Mouse (Mus musculus): ENCODE measurements around the gene Stra6.
A peak's percentile ranks its signal among the peaks of the same experiment; 100 is the strongest.

Gene Stra6

GRCm38 (mm10) chr9:58133893-58134884 is 70.6 kb downstream of the Stra6 start:
- no peak for DNase-seq (ENCODE audit: low read depth)

- no peak for DNase-seq (ENCODE audit: low read depth)
These were observed 71.3 kb downstream of the Stra6 start for GRCm38 (mm10) chr9:58134906-58135305.

GRCm38 (mm10) chr9:58135921-58136321 is 72.3 kb downstream of the Stra6 start:
- no peak for DNase-seq (ENCODE audit: low read depth)

- DNase-seq (ENCODE audit: low read depth) = no peak
These were observed 76.4 kb downstream of the Stra6 start for GRCm38 (mm10) chr9:58139947-58140346.

GRCm38 (mm10) chr9:58143419-58143818 is 79.8 kb downstream of the Stra6 start:
- no peak for DNase-seq (ENCODE audit: low read depth)

- no peak for DNase-seq (ENCODE audit: low read depth)
These were observed 81.1 kb downstream of the Stra6 start for GRCm38 (mm10) chr9:58144664-58145063.

GRCm38 (mm10) chr9:58145417-58145816 is 81.8 kb downstream of the Stra6 start:
- DNase-seq (ENCODE audit: low read depth) = no peak

- DNase-seq (ENCODE audit: low read depth) = no peak
These were observed 85.2 kb downstream of the Stra6 start for GRCm38 (mm10) chr9:58148806-58149205.

- no peak for DNase-seq (ENCODE audit: low read depth)
These were observed 87.3 kb downstream of the Stra6 start for GRCm38 (mm10) chr9:58150733-58151361.

- DNase-seq (ENCODE audit: low read depth) = no peak
These were observed 89.5 kb downstream of the Stra6 start for GRCm38 (mm10) chr9:58153095-58153494.

GRCm38 (mm10) chr9:58155366-58155765 is 91.8 kb downstream of the Stra6 start:
- no peak for DNase-seq (ENCODE audit: low read depth)

GRCm38 (mm10) chr9:58156819-58157560 is 93.4 kb downstream of the Stra6 start:
- no peak for DNase-seq (ENCODE audit: low read depth)

- no peak for DNase-seq (ENCODE audit: low read depth)
These were observed 94.2 kb downstream of the Stra6 start for GRCm38 (mm10) chr9:58157838-58158237.

- DNase-seq (ENCODE audit: low read depth) = peak; percentile 49
These were observed 95.1 kb downstream of the Stra6 start for GRCm38 (mm10) chr9:58158541-58159311.

GRCm38 (mm10) chr9:58159855-58160254 is 96.3 kb downstream of the Stra6 start:
- DNase-seq (ENCODE audit: low read depth) = no peak

- DNase-seq (ENCODE audit: low read depth) = no peak
These were observed 96.7 kb downstream of the Stra6 start for GRCm38 (mm10) chr9:58160315-58160714.

GRCm38 (mm10) chr9:58162173-58162572 is 98.6 kb downstream of the Stra6 start:
- no peak for DNase-seq (ENCODE audit: low read depth)

GRCm38 (mm10) chr9:58163146-58163545 is 99.6 kb downstream of the Stra6 start:
- DNase-seq (ENCODE audit: low read depth) = no peak

GRCm38 (mm10) chr9:58165779-58166178 is 102.2 kb downstream of the Stra6 start:
- DNase-seq (ENCODE audit: low read depth) = no peak

GRCm38 (mm10) chr9:58168880-58169279 is 105.3 kb downstream of the Stra6 start:
- no peak for DNase-seq (ENCODE audit: low read depth)

GRCm38 (mm10) chr9:58169426-58169825 is 105.8 kb downstream of the Stra6 start:
- DNase-seq (ENCODE audit: low read depth) = no peak

GRCm38 (mm10) chr9:58172863-58173262 is 109.3 kb downstream of the Stra6 start:
- DNase-seq (ENCODE audit: low read depth) = no peak
